Mouse (Mus musculus): Measurements from ENCODE around the gene Bcl2.

Gene Bcl2

DNA sequence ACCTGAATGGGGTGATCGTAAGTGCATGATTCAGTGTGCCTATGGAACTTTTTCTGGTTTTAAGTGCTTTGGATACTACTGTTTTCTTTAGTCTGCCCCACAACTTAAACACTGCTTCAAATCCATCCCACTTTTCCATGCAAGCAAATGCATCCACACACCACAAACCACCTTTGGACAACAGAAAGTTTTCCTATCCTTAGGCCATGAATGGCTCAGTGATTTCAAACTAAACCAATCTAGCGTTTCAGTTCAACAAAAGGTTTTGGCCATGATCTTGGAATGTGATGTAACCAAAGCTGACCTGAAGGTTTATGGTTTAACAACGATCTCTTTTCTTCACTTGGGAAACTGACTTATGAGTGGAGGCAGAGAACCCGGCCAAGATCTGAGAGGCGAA lies 51.6 kb downstream of the Bcl2 start:
- DNase-seq = no peak

DNA sequence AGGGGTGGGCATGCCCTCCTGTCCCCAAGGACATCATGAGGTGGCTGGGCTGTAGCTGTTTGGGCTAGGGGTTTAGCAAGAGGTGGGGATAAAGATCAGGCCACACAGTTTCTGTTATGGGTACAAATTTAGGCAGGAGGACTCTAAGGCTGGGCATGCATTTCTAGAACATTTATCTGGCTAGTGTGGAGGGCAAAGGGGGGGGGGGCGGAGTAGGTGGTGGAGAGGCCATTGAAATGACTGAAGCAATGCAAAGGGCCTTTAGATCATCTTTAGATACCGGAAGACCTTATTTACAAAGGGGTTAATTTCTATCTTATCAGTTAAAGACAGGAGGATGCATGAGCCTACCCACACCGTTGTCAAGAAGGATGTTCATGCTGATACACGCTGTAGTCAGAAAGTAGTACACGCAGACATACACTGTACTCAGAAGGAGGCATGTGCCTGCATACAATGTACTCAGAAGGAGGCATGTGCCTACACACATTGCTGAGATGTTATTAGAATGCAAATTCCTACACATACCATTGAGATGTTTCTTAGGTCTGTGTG lies 55.7 kb downstream of the Bcl2 start:
- DNase-seq = no peak

DNA sequence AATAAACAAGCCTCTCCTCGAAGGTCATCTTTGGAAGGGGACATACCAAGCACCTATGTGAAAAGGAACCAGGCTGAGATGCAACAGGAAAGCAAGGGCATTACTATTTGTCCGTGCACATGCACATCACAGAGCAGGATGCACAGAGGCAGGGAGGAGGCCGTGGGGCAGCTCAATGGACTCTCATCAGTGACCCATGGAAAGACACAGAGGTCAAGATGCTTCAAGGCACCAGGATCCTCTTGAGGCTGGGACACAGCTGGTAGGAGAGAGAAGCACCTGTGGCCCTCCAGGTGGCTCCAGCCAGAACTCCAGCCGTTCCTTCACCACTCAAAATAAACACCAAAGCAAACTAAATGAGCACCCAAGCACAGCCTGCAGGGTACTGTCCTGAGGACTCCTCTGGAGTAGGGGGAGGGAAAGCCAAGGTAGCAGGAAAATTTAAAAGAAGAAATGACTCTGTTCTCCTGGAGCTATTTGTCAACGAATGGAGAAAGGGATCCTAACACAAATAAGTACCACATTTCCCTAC lies 57.8 kb downstream of the Bcl2 start:
- DNase-seq = no peak

DNA sequence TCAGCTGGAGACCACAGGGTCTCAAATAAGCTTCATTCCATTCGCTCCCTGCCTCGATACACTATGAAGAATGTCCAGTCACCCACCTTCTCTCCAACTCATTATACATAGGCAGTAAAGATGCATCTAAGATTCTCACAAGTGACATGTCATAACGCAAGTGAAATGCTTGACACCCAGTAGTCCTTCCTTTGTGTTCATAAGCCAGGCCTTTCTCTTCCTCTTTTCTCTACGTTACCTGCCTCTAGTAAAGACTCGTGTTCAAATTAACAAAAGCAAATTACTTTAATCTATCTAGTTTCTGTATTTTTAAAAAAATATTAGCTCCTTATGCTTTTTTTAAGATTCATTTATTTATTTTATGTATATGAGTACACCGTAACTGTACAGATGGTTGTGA lies 59.8 kb downstream of the Bcl2 start:
- DNase-seq = no peak

DNA sequence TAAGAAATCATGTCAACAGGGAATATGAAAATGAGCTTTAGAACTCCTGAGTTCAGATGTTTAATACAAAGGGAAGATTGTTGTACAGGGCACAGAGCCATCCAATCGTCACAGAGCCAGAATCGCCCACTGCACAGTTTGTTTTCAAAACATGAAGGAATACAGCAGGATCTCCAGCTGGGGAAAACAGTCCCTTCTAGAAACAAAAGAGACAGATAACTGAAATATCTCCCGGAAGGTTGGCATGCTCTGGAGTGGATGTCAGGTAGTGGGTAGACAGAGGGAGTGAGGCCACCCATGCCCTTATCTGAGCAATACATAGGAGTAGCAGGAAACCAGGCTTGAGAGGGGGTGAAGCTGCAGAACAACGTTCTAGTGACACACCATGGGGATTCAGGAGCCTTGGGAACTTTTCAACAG lies 60.6 kb downstream of the Bcl2 start:
- DNase-seq = peak in 1 of 2 experiments; percentile 28

DNA sequence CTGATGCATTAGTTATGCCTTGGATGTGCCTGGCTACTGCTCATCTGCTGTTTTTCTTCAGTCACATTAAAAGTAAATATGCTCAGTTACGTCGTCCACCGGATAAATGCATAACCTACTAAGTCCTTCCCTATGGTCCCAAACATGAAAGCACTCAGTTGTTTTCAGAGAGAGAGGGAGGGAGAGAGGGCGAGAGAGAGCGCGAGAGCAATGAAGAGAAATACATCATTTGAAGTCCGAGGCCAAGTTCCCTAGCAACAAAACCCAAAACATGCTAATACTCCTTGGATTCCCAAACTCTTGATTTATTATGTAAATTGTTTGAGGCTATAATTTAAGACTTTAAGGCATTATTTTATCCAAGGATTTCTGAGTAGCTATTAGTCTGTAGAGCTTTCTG lies 62.9 kb downstream of the Bcl2 start:
- DNase-seq = no peak

DNA sequence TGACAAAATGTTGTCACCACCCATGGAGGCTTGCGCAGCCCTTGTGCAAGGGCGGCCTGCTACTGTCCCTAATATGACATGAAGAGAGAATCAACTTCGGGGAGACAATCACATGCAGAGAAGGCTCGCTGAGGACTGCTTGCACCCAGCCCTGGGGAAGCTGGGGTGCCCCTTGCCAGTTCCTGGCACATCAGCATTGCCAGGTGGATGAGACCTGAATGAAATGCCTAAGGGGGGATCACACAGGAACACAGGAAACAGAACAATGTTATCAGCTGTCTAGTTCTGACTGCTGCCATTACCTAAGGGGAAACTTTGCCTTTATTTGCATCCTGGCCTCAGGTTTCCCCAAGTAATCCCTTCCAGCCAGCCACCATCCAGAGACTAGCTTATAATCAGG lies 63.6 kb downstream of the Bcl2 start:
- no peak for DNase-seq

DNA sequence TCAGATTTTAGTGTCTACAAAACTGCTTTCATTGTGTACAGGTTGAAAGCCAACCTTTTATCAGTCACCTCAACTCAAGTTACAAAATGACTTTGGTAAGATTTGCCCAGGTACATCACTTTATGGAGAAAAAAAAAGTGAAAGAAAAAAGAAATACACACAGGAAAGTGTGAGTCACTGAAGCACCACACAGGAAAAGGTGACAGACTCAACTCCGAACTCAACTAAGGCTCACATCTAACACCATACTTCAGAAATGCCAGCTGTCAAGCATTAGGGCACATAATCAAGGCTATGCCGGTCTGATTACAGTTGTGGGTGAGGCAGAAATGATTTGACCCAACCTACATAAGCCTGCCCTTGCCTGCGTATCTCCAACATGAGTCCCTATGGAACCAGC lies 66.7 kb downstream of the Bcl2 start:
- DNase-seq = no peak

DNA sequence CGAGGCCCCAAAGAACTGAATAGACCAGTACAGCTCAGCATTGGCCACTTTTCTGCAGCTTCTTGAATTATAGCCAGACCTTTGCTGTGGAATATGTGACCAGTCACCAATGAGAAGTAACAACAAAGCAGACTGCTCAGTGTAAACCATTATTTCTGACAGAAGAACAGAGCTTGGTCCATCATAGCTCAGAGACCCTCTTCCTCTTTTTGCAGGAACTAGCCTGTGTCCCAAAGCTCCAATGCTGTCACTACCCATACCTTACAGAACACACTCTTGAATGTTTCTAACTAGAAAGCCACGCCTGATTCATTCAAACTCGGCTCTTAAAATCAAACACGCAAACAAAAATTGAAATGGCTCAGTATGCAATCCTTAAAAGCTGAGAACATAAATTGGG lies 69.5 kb downstream of the Bcl2 start:
- no peak for DNase-seq

DNA sequence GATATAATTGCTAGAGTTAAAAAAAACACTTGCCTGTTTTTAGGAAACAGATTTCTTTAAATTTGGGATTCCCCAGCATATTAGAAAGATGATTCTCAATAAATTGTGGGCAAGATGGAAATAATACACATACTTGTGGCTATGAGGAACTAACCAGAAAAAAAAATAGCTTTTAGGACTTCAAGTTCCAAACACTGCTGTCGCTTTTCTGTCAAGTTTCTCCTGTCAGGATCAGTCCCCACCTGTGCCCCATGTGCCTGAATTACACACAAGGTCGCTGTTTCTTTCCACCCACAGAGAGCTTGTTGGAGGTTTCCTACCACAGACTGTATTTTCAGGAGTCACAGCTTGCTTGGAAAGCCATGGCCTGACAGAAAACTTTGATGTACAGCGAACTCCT lies 70.5 kb downstream of the Bcl2 start:
- DNase-seq = no peak

DNA sequence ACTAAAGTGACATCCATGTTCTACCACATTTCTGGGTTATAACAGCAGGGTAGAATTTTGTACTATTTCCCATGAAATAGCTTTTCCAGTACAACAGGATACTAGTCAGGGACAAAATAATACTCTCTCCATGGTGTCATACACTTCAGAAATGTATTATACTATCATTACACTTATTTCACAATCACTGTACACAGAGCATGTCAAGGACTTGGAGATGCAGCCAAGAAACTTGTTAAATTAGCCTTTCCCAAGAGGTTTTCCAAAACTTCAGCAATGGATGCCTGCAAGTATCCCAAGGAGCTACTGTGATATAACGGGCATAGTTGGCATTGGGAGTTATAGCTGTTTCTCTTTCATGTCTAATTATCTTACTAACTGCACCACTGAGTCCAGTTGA lies 73.5 kb downstream of the Bcl2 start:
- DNase-seq = no peak

DNA sequence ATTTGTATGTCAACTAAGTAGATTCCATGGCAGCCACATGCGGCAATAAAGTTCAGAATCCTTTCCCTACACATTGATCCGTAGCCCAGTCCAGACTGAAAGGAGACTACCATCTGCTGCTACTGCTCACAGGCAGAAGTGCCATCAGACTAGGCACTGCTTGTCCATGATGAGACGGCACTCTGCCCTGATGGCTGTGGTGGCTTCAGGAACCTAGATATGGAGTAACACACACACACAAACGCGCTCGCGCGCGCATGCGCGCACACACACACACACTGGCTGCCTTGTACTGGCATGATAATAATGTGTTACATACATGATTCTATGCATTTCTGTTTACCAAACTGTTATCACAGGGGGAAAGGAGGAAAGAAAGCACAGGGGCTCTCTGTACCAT lies 76.4 kb downstream of the Bcl2 start:
- DNase-seq = no peak

DNA sequence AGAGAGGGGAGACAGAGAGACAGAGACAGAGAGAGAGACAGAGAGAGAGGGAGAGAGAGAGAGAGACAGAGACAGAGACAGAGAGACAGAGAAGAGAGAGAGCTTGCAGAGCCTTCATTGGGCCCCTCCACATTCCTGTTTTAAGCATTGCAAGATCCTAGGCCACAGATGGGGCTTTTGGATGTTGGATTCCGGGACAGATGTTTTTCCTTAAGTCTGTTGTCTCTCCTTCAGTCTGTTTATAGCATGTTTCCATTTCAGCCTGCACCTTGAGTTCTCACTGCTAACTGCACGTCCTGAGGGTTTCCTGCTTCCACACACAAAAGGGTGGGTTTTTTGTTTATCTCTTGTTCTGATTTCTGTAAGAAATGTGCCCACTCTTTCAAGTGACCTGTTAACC lies 77.4 kb downstream of the Bcl2 start:
- DNase-seq = no peak

DNA sequence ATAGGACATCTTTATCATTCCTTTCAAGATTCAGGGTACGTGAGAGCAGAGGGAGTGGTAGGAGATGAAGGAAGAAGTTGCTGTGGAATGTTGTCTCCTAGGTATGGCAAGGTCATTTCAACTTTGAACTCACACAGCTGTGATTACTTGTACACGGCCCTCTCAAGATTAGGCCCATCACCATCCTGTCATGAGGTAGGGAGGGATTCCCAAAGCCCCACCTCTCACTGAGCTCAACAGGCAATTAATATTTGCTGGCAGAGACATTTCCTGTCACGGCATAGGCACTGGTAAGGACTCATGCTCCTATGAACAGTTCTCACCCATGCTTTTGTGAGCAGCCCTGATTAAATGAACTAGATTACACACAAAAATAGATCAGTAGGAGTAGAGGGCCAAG lies 80.9 kb downstream of the Bcl2 start:
- DNase-seq = no peak

DNA sequence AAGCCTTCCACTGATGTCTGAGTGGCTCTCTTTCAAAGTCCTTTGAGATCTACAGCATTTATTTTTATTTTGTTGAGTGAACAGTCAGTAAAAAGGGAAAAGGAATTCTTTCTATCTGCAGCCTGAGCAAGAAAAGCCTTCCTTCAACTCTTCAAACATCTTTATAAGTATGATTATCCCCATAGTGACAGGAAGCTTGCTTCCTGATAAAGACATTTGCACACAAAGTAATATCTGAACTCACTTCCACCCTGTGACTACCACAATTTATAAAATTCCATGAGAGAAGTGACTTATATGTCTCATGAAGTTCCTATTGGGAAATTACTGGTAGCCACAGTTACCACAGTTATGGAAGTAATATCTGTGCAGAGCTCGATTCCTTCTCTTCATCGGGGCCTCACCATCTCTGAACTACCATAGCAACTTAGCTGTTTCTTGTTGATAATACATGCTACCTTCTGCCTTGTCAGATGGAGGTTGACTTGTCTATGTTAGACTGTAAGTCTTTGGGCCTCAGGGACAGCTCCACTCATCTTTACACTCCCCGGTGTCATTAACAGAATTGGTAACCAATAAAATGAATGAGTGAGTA lies 82.1 kb downstream of the Bcl2 start:
- no peak for DNase-seq

DNA sequence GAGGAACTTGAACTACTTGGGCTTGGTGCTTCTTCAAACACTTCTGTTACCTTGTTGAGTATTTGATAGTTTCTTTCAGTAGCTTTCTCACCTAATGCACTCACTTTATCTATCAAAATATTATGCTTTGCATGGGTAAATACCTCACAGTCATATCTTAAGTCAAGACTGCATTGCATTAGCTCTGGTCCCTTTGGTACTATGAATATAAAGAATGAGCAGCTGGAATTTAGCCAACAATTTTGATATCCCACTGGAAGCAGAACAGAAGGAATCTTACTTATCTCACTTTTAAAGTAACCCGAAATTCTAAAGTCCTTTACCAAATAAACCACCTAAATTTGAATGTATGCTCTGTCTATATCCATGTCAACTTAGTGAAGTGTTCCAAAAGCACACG lies 83.1 kb downstream of the Bcl2 start:
- no peak for DNase-seq

DNA sequence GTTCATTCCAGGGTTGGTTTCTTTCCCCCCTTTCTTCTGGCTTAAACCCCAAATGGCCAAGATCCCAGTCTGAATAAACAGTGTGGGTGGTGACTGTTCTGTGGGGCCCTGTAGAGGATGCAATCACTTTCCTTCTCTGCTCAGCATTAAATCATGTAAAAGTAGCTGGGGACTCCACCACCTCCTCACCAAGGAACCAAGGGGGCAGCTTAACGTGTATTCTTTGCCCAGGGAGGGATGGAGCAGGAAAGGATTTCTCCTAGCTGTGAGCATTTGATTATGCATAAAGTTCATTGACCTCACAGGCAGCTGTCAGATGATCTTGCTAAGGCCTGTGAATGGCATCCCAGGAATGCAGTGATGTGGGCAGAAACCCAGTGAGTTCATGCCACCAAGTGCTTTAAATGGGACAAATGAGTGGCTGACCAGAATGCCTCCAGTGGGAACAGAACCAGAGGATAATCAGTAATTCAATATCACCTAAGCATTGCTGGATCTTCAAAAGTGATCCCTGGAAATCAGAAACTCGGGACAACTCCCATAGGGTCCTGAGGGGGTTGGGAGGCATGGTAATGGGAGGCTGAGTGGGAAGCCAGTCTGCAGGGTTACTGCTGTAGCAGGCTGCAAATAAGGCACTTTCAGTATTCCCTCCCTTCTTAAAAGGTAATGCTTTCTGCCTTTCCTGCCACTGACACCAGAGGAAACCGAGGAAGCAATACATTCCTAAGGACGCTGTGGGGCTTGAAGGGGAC lies 84.0 kb downstream of the Bcl2 start:
- DNase-seq = no peak

DNA sequence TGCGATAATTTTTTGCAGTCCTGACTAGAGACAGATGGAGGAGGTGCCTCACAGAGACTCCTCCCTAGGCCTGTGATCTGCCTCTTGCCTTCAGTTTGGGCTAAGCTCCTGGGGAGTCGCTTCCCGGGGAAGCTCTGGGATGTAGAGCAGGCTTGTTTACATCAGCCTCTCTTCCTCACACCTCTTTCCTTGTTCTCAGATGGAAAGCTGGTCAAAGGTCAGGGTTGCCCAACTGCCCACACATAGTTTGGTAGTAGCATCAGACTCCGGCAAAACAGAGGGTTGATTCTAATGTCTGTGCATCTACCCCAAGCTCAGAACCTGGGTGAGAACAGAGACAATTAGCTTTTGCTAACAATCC lies 84.6 kb downstream of the Bcl2 start:
- DNase-seq = no peak

DNA sequence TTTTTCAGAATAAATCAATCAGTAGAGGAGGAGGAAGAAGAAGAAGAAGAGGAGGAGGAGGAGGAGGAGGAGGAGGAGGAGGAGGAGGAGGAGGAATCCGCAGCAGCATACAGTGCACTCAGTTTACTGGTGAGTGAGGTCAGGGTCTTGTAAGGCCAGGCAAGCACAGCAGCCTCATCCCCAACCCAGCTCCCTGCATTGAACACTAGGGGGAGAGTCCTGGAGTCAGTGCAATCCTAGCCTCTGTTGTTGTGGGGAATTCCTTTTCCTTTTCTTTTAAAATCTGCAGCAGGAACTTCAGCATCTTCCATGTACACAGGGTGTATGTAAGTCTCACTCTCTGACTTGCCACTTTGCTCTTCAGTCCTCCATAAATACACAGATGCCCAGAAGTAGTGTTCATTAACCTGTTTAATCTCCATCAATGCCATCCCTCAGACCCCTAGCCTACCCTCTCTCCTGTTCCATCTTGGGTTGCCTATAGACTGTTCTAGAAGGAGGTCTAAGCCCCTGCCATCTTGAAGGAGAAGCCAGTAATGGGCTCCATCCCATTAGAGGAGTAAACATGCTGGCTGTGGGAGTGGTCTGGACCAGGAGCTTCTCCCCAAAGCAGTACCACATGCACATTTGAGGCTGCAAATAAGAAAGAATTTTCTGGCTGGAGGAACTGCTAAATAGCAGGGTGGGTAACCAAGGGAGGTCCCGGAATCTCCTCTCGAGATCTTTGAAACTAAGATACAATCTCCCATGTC lies 85.2 kb downstream of the Bcl2 start:
- peak; percentile 33 to 44 for DNase-seq

DNA sequence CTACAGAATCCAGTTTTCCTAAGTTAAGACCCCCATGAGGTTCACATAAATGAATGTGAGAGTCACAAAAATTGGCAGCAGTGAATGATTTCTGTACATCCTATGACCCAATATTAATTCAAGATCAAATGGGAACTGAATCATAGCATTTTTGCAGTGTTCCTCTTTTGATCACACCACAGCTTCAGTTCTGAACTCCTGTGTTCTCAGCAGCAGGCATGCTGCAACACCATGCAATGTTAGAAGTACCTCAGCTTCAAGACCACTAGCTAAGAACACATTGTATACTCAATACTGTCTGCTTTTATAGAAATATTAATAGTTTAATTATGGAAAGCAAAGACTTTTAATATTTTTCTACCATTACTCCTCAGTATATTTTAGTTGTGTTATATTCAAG lies 85.8 kb downstream of the Bcl2 start:
- DNase-seq = no peak

DNA sequence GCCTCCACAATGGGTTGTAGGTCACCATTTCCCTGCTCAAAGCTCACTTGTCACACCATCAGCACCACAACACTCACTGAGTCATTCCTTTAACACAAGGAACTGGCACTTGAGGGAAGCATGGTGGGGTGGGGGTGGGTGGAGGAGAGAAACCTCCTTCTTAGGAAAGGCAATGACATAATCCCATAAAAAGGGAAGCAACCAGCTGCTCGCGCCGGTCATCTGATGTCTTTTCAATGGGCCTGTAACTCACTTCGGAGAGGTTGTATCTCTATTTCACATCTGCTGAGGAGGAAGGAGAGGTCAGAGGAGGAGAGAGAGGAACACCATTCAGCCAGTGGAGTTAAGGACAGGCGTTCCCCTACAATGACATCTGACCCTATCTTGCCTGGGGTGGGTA lies 86.8 kb downstream of the Bcl2 start:
- DNase-seq = no peak

DNA sequence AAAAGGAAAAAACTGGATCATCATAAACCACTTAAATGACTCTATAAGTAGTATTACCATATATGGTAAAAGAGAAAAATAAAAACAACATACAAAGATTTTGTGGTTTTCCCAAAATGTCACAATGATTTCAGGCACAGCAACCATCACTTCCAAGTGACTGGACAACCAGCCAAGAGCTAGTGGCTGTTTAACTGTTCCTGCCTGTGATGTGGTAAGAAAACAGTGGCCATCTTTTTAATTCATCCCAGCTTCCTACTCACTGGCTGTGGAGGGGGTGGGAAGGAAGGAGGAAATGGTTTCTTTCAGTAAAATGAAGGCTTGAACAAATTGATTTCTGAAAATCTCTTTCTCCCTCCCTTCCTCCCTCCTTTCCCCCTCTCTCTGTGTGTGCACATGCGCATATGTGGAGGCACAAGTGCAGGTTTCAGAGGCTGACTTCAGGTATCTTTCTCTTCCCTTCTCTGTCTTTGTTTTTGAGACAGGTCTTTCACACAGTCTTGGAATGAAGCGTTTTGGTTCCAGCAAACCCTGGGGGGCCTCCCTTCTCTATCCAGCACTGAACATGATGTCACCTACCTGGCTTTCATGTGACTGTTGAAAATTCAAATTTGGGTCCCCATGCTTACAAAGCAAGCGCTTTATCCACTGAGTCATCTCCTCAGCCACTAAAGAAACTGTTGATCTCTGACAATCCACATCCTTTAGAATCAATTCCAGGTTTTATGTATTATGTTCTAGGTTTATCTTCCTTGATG lies 93.7 kb downstream of the Bcl2 start:
- DNase-seq = peak in 1 of 2 experiments; percentile 14

DNA sequence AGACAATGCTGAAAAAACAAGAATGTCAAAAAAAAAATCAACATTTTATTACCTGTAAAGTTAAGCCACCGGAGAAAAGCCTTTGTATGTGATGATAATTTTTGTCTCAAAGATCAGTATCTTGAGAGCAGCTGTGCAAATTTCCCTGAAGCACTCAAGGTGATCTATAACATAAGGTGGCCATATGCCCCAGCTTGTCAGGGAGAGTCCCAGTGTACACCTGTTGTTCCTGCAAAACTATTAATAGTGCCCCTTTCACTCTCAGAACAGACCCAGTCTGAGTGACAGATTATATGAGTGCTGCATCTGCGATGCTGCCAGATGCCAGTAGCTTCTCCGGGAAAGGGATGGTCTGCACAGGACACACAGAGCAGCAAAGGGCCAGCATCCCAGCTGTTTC lies 95.3 kb downstream of the Bcl2 start:
- no peak for DNase-seq

Data from cerebellum, postnatal 10 days (tissue).